Mouse (Mus musculus) small intestine, adult 2 months (tissue): ENCODE measurements around the gene Rasa3.

Source experiments
- CTCF ChIP-seq: fragments of 200-500 bp; IDR thresholded peaks from 2 replicates; pipeline ENCODE4 v1.5.1; 2012; ENCODE audit warnings: low read depth, mild to moderate bottlenecking, control low read depth, inconsistent platforms, low read length, moderate library complexity, mixed read lengths; ENCODE audit not compliant: insufficient replicate concordance, insufficient read length; ENCODE audit errors: extremely low read depth
- POLR2A ChIP-seq: fragments of 200-500 bp; IDR thresholded peaks from 2 replicates; pipeline ENCODE4 v1.6.1; 2012; ENCODE audit warnings: low read depth, mild to moderate bottlenecking, control low read depth, inconsistent platforms, low read length, moderate library complexity

GRCm38 (mm10) chr8:13703756-13704155, 26.4 kb upstream of the Rasa3 start:
- TF ChIP-seq POLR2A (no peak), CTCF (no peak)
